Mouse (Mus musculus): ENCODE measurements around the gene Platr17.

- TF ChIP-seq POLR2A (IDR thresholded peaks at IDR 0.05; ENCODE audit: borderline replicate concordance, extremely low read depth, low read depth, low read length) (no peak), CTCF (IDR thresholded peaks at IDR 0.05; ENCODE audit: insufficient read depth, low read length) (no peak)
Observed at GRCm38 (mm10) chr17:33928251-33928947, 23.5 kb downstream of the Platr17 start.
